Mouse (Mus musculus) hindbrain, embryonic 12.5 days (tissue): ENCODE results near the gene Dda1. TPM values are rescaled to one million over a fixed set of nuclear protein-coding genes. Genes with fewer than 3 reads are reported as not detected.

Source experiments
- polyA plus RNA-seq: library from polyadenylated mRNA; unstranded; fragments of >200 nt; fragmentation: Nextera tagmentation; extraction: Ambion mirVana; gene quantifications from 2 replicates; pipeline ENCODE4 v1.2.1, GENCODE M21; 2016

Dda1 gene
- polyA plus RNA-seq, 1 experiment from 2014 or later, result 161 TPM

Other genes starting within 250 kb of the Dda1 start
- gene Myo9b, start 196.5 kb upstream of the Dda1 start, polyA plus RNA-seq, result 28.4 and 30.4 TPM in 2 replicates
- 51.2 and 52.6 TPM in 2 replicates for gene Haus8, start 196.3 kb upstream of the Dda1 start, polyA plus RNA-seq
- 80.8 and 82.4 TPM in 2 replicates for gene Use1, start 102.4 kb upstream of the Dda1 start, polyA plus RNA-seq
- gene Ocel1, start 97.9 kb upstream of the Dda1 start, polyA plus RNA-seq, result 5.8 and 6.7 TPM in 2 replicates
- gene Nr2f6, start 87.2 kb upstream of the Dda1 start, polyA plus RNA-seq, result 61.2 and 65.2 TPM in 2 replicates
- gene Ushbp1, start 73.4 kb upstream of the Dda1 start, polyA plus RNA-seq, result 5.7 and 6.8 TPM in 2 replicates
- 91.1 and 104 TPM in 2 replicates for gene Babam1, start 72.3 kb upstream of the Dda1 start, polyA plus RNA-seq
- 22.0 and 26.4 TPM in 2 replicates for gene Ankle1, start 63.2 kb upstream of the Dda1 start, polyA plus RNA-seq
- gene Abhd8, start 5.5 kb upstream of the Dda1 start, polyA plus RNA-seq, result 107 and 108 TPM in 2 replicates
- gene Mrpl34, start 4.2 kb upstream of the Dda1 start, polyA plus RNA-seq, result 194 and 214 TPM in 2 replicates
- 18.0 and 19.6 TPM in 2 replicates for gene Ano8, start 16.8 kb downstream of the Dda1 start, polyA plus RNA-seq
- 15.3 and 16.5 TPM in 2 replicates for gene Gtpbp3, start 18.9 kb downstream of the Dda1 start, polyA plus RNA-seq
- 39.7 and 42.4 TPM in 2 replicates for gene Plvap, start 42.6 kb downstream of the Dda1 start, polyA plus RNA-seq
- 0.67 and 0.70 TPM in 2 replicates for gene Ccdc194, start 56.5 kb downstream of the Dda1 start, polyA plus RNA-seq
- gene Bst2, start 68.3 kb downstream of the Dda1 start, polyA plus RNA-seq, result 12.9 and 13.4 TPM in 2 replicates
- gene Mvb12a, start 73.7 kb downstream of the Dda1 start, polyA plus RNA-seq, result 51.7 and 58.4 TPM in 2 replicates
- gene Tmem221, start 89.7 kb downstream of the Dda1 start, polyA plus RNA-seq, result 0.18 and 0.56 TPM in 2 replicates
- gene Nxnl1, start 97.4 kb downstream of the Dda1 start, polyA plus RNA-seq, result not detected in 2 replicates
- gene Slc27a1, start 99.7 kb downstream of the Dda1 start, polyA plus RNA-seq, result 51.3 and 54.8 TPM in 2 replicates
- 197 and 202 TPM in 2 replicates for gene Pgls, start 123.0 kb downstream of the Dda1 start, polyA plus RNA-seq
- gene Fam129c, start 128.4 kb downstream of the Dda1 start, polyA plus RNA-seq, result 5.3 and 6.3 TPM in 2 replicates
- gene Colgalt1, start 141.8 kb downstream of the Dda1 start, polyA plus RNA-seq, result 63.7 and 65.9 TPM in 2 replicates
- 13.9 and 16.1 TPM in 2 replicates for gene Unc13a, start 202.6 kb downstream of the Dda1 start, polyA plus RNA-seq
- 3.7 and 3.8 TPM in 2 replicates for gene Jak3, start 207.1 kb downstream of the Dda1 start, polyA plus RNA-seq
- 0.69 TPM in 1 of 2 replicates, not detected in the other for gene Insl3, start 220.0 kb downstream of the Dda1 start, polyA plus RNA-seq
- gene B3gnt3, start 232.6 kb downstream of the Dda1 start, polyA plus RNA-seq, result 0.59 and 0.86 TPM in 2 replicates